Mouse (Mus musculus) hindbrain, embryonic 11.5 days (tissue): ENCODE data around the gene Slc6a14. TPM values are rescaled to one million over a fixed set of nuclear protein-coding genes. Genes with fewer than 3 reads are reported as not detected.
A peak's percentile ranks its signal among the peaks of the same experiment; 100 is the strongest.

Experiments used
- ATAC-seq: fragments of 200-750 bp; cut with Nextera tagmentation; 2 replicates; pipeline ENCODE4 v1.8.0; 2017; ENCODE audit warnings: mild to moderate bottlenecking, moderate TSS enrichment, moderate library complexity; ENCODE audit not compliant: low FRiP score
- DNase-seq: peaks from one replicate; pipeline ENCODE4 v3.0.0-alpha.2; 2015; ENCODE audit warnings: low spot score
- H3K27ac ChIP-seq: fragments of 300-500 bp; sonication (generic); 2 replicates; pipeline ENCODE4 v1.5.1; 2014; ENCODE audit warnings: mild to moderate bottlenecking, low read depth, low read length
- H3K27me3 ChIP-seq: fragments of 300-500 bp; sonication (generic); 2 replicates; pipeline ENCODE4 v1.6.1; 2014; ENCODE audit warnings: mild to moderate bottlenecking, low read length, moderate library complexity, mixed read lengths; ENCODE audit not compliant: control insufficient read depth, insufficient read depth
- H3K36me3 ChIP-seq: fragments of 300-500 bp; sonication (generic); 2 replicates; pipeline ENCODE4 v1.6.1; 2014; ENCODE audit warnings: mild to moderate bottlenecking, low read length, moderate library complexity, mixed read lengths; ENCODE audit not compliant: control insufficient read depth, insufficient read depth
- H3K4me1 ChIP-seq: fragments of 300-500 bp; sonication (generic); replicated peaks from 2 replicates; pipeline ENCODE4 v1.6.1; 2014; ENCODE audit warnings: low read length, mixed read lengths; ENCODE audit not compliant: control insufficient read depth, insufficient read depth
- H3K4me2 ChIP-seq: fragments of 300-500 bp; sonication (generic); replicated peaks from 2 replicates; pipeline ENCODE4 v1.6.1; 2014; ENCODE audit warnings: mild to moderate bottlenecking, low read depth, low read length
- H3K4me3 ChIP-seq: fragments of 300-500 bp; sonication (generic); 2 replicates; pipeline ENCODE4 v1.5.1; 2014; ENCODE audit warnings: low read depth, low read length
- H3K9ac ChIP-seq: fragments of 300-500 bp; sonication (generic); 2 replicates; pipeline ENCODE4 v1.6.1; 2014; ENCODE audit warnings: low read depth, low read length
- H3K9me3 ChIP-seq: fragments of 300-500 bp; sonication (generic); 2 replicates; pipeline ENCODE4 v1.6.1; 2016; ENCODE audit warnings: low read length; ENCODE audit not compliant: control insufficient read depth
- WGBS: fragments of 180-500 bp; shearing (Covaris S2); extraction: QIAGEN DNeasy Blood & Tissue Kit; methylation state at CpG from one replicate; pipeline ENCODE4 v1.1.7; 2014; 5-methylcytosine and 5-hydroxymethylcytosine counted together
- polyA plus RNA-seq: library from polyadenylated mRNA; unstranded; fragments of >200 nt; fragmentation: Nextera tagmentation; extraction: Ambion mirVana; gene quantifications from 2 replicates; pipeline ENCODE4 v1.2.1, GENCODE M21; 2014

The Slc6a14 gene
- 0.22 TPM in 1 of 2 replicates, not detected in the other for polyA plus RNA-seq

GRCm38 (mm10) chrX:21714829-21715228 lies at the start of gene Slc6a14:
Gene Slc6a14 (plus strand): TSS chrX:21714896.
- Histone ChIP-seq H3K36me3 (no peaks in the 10 kb centered on the region), H3K4me3 (no peak within 1 kb of the TSS), H3K9ac (no peak within 1 kb of the TSS), H3K4me2 (no peak within 1 kb of the TSS), H3K27me3 (no peaks in the 10 kb centered on the region), H3K27ac (no peak within 1 kb of the TSS), H3K9me3 (no peaks in the 10 kb centered on the region), H3K4me1 (no peaks in the 10 kb centered on the region)
- ATAC-seq (no peak), DNase-seq (no peak)
- 72% methylated on average over 7 of the region's 7 CpGs for WGBS

GRCm38 (mm10) chrX:21670896-21671295 lies 43.8 kb upstream of the Slc6a14 start:
- Histone ChIP-seq H3K4me1 (no peaks in the 10 kb centered on the region), H3K27me3 (no peaks in the 10 kb centered on the region), H3K4me2 (no peak overlapping the region), H3K9ac (no peak overlapping the region), H3K27ac (no peak overlapping the region), H3K9me3 (no peaks in the 10 kb centered on the region), H3K36me3 (no peaks in the 10 kb centered on the region), H3K4me3 (no peak overlapping the region)
- WGBS: 24% methylated on average over 7 of the region's 7 CpGs
- DNase-seq (peak; percentile 1), ATAC-seq (no peak)

- no peak for ATAC-seq
- WGBS: 75% methylated on average over 6 of the region's 6 CpGs
- Histone ChIP-seq H3K9me3 (no peaks in the 10 kb centered on the region), H3K9ac (no peak overlapping the region), H3K27me3 (no peaks in the 10 kb centered on the region), H3K4me2 (no peak overlapping the region), H3K4me3 (no peak overlapping the region), H3K27ac (no peak overlapping the region), H3K36me3 (no peaks in the 10 kb centered on the region), H3K4me1 (no peaks in the 10 kb centered on the region)
- no peak for DNase-seq
Observed at GRCm38 (mm10) chrX:21695220-21695619, 19.5 kb upstream of the Slc6a14 start.

- Histone ChIP-seq H3K9ac (no peak overlapping the region), H3K4me3 (no peak overlapping the region), H3K36me3 (no peaks in the 10 kb centered on the region), H3K9me3 (no peaks in the 10 kb centered on the region), H3K4me2 (no peak overlapping the region), H3K27ac (no peak overlapping the region), H3K27me3 (no peaks in the 10 kb centered on the region), H3K4me1 (no peaks in the 10 kb centered on the region)
- DNase-seq: no peak
- 90% methylated on average over 3 of the region's 3 CpGs for WGBS
- ATAC-seq: no peak
Observed at GRCm38 (mm10) chrX:21695687-21696086, 19.0 kb upstream of the Slc6a14 start.

GRCm38 (mm10) chrX:21701646-21702045 lies 13.1 kb upstream of the Slc6a14 start:
- Histone ChIP-seq H3K9ac (no peak overlapping the region), H3K4me2 (no peak overlapping the region), H3K27me3 (no peaks in the 10 kb centered on the region), H3K9me3 (no peaks in the 10 kb centered on the region), H3K36me3 (no peaks in the 10 kb centered on the region), H3K4me1 (no peaks in the 10 kb centered on the region), H3K27ac (no peak overlapping the region), H3K4me3 (no peak overlapping the region)
- WGBS: 80% methylated on average over 4 of the region's 4 CpGs
- DNase-seq (no peak), ATAC-seq (no peak)

GRCm38 (mm10) chrX:21704470-21704869 lies 10.2 kb upstream of the Slc6a14 start:
- Histone ChIP-seq H3K4me3 (no peak overlapping the region), H3K27ac (no peak overlapping the region), H3K9ac (no peak overlapping the region), H3K36me3 (no peaks in the 10 kb centered on the region), H3K9me3 (no peaks in the 10 kb centered on the region), H3K27me3 (no peaks in the 10 kb centered on the region), H3K4me1 (no peaks in the 10 kb centered on the region), H3K4me2 (no peak overlapping the region)
- ATAC-seq: no peak
- no peak for DNase-seq
- WGBS: 63% methylated on average over 1 of the region's 1 CpGs

- DNase-seq: no peak
Observed at GRCm38 (mm10) chrX:21715293-21715692, 597 bp downstream of the Slc6a14 start.

GRCm38 (mm10) chrX:21716885-21717284 lies 2.2 kb downstream of the Slc6a14 start:
- Histone ChIP-seq H3K4me2 (no peak overlapping the region), H3K27me3 (no peaks in the 10 kb centered on the region), H3K9ac (no peak overlapping the region), H3K4me1 (no peaks in the 10 kb centered on the region), H3K4me3 (no peak overlapping the region), H3K36me3 (no peaks in the 10 kb centered on the region), H3K9me3 (no peaks in the 10 kb centered on the region), H3K27ac (no peak overlapping the region)
- no peak for DNase-seq
- WGBS: 91% methylated on average over 2 of the region's 2 CpGs
- no peak for ATAC-seq

More at GRCm38 (mm10) chrX:21715293-21715692, 597 bp downstream of the Slc6a14 start:
- Histone ChIP-seq H3K4me3 (no peak overlapping the region), H3K27ac (no peak overlapping the region), H3K4me1 (no peaks in the 10 kb centered on the region), H3K4me2 (no peak overlapping the region), H3K9me3 (no peaks in the 10 kb centered on the region), H3K36me3 (no peaks in the 10 kb centered on the region), H3K9ac (no peak overlapping the region), H3K27me3 (no peaks in the 10 kb centered on the region)
- WGBS: 72% methylated on average over 5 of the region's 5 CpGs
- ATAC-seq: no peak

- Histone ChIP-seq H3K9me3 (no peaks in the 10 kb centered on the region), H3K9ac (no peak within 1 kb of the TSS), H3K4me3 (no peak within 1 kb of the TSS), H3K4me1 (no peaks in the 10 kb centered on the region), H3K36me3 (no peaks in the 10 kb centered on the region), H3K27ac (no peak within 1 kb of the TSS), H3K27me3 (no peaks in the 10 kb centered on the region), H3K4me2 (no peak within 1 kb of the TSS)
- DNase-seq: no peak
- no peak for ATAC-seq
Observed at GRCm38 (mm10) chrX:21744997-21745396, 30.3 kb downstream of the Slc6a14 start, which contains the start of gene Gm28269. Gene Gm28269 (minus strand): TSS chrX:21745097.
